Mouse (Mus musculus) WW6 (cell line): Measurements from ENCODE around the gene Zfp648.

Experiments
- DNase-seq: peaks from one replicate; pipeline ENCODE4 v3.0.0-alpha.2; 2013; ENCODE audit warnings: low read depth, low spot score

The Zfp648 gene

DNA sequence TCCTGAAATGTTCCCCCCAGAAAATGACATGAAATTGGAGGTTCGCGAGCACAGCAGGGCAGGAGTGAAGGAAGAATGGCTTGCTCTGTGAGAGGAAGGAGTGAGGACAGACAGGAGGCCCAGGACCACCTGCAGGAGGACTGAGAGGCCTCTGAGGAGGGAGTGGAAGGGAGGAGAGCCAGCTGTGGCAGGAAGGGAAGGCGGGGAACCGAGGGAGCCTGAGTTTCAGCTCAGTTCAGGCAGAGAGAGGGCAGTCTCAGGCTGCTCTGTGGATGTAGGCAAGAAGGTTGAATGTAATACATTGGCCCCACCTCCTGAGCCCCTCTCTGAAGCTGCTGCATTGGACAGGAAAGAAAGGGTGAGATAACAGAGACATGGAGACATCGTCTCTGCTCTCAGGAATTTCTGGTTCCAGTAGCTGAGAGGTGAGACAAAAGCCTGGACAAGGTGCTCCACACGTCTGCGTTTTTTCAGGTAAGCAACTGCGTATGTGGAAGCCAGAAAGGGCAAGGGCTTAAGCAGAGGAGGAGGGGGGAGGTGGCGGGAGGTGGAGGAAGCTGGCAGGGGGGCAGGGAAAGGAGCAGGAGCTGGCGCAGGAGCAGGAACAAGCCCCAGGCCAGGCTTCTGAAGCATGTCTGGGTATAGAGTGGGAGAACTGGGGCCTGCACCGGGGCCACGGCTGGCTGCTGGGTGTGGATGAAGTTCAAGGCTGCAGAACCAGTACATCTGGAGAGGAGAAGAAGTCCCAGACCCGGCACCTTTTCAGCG, at the start of gene Zfp648:
Gene Zfp648 (plus strand): TSS at position 233 of the 768 bp plus-strand sequence.
- DNase-seq = no peak

DNA sequence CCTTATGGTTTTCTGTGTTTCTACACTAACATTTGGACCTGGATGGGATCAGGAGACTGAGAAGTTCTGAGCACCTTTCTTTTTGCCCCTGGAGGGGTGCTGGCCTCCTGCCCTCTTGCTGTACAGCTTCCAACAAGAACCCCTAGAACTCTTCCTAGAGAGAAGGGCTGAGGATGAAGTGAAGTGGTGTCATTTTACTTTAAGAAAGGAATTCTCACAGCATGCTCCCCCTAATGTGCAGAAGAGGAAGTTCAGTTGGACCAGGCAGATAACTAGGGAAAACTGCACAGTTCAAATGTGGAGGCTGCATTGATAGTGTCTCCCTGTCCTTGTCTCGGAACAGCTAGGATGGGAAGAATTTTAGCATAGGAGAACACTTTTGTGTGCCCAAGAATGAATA, 48.4 kb upstream of the Zfp648 start:
- DNase-seq = no peak

DNA sequence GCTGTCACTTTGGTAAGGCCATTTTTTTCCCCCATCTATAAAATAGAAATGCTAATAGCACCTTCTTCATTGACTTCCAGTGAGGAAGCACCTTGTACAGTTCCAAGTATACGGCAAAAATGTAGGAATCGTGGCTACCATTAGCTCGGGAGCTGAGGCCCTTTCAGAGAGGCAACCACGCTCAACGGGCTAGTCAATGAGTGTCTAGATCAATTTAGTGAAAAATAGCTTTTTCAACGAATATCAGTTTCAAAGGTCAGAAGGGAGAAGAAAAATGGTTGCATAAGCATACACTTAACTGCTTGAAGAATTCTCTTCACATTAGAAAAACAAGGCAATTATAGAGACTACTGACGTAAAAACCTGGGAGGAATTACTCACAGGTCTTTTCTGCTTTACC, 47.2 kb upstream of the Zfp648 start:
- no peak for DNase-seq

DNA sequence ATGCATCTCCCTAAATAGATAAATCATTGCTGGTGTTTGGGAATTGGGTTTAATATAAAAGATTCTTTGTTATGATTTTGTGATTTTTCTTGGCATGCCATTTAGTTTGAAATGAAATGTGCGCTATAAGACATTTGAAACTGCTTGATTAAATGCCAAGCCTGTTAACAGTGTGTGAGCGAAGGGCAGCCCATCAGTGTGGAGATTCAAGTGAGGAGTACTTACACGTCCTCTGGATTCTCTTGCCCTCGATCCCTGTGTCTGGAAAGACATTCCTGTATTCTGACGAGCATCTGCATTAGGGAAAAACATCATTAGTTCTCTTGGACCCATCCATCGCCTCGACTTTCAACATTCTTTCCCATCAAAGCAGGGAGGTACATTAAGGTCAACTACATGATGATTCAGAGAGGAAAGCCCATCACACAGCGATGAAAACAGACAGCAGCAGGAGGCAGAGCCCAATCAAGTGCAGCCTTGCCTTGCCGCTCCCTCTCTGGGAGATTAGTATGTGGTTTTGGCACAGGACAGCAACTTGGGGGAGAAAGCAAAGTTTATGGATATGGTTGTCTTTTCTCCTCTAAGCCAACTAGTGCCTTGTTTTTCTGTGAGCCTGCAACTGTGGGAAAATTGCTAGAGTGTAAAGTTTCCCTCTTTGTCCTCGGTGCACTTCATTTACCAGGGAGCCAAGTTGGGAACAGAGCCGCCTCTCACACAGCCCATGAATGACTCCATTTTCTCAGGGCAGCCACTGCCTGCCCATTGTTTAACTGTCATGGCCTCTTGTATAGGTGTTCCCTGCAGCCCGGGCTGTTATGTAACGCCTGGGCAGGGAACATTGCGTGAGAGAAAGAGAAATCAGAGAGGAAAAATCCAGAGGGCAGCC, 44.6 kb upstream of the Zfp648 start:
- DNase-seq = no peak

DNA sequence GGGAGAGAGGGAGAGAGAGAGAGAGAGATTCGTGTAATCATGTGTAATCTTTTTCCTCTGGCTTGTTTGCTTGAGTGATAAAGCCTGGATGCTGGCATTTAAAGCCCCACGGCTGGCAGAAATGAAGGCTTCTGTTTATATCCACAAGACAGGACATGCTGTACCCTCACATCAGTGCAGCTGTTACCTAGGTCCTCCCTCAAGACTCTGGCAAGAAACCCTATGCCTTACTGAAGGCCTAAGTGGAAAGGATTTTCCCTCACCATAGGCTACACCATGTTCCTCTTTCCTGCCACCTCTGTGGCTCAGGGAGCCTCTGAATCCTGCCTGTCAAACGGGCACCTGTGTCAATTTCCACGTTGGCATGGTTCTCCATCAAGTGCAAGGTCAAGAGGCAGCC, 43.9 kb upstream of the Zfp648 start:
- no peak for DNase-seq

DNA sequence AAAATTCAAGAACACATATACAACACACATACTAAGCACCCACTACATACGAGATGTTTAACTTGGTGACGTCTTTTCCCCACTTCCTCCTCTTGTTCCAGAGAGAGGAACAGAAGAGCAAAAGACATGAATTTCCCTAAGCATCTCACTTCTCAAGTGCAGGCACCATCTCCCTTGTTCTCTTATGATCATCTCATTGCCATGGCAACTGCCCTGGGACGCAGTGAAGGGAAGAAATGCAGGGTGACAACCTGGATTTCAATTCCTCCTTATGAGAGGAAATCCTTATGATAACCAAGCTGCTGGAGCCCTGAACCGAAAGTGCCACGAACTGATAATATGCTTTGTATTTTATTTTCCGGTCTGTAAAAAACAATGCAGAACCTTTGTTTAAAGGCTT, 33.3 kb upstream of the Zfp648 start:
- no peak for DNase-seq

DNA sequence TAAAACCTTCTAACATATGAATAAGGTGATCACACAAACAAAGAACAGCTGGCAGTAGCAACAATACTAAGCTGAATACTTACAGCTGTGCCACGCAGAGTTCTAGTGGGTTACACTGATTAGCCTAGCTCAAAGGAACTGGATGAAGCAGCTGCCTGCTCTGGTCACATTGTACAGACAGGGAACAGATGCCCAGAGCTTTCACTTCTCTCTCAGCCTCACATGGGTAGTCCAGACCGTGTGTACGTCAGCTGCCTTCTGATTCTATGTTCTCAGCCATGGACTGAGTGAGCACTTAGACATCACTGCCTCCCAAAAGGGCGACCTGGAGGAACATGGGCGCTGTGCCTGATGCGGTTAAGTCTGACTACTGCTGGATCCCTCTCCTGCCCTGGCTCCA, 25.7 kb upstream of the Zfp648 start:
- DNase-seq = no peak

DNA sequence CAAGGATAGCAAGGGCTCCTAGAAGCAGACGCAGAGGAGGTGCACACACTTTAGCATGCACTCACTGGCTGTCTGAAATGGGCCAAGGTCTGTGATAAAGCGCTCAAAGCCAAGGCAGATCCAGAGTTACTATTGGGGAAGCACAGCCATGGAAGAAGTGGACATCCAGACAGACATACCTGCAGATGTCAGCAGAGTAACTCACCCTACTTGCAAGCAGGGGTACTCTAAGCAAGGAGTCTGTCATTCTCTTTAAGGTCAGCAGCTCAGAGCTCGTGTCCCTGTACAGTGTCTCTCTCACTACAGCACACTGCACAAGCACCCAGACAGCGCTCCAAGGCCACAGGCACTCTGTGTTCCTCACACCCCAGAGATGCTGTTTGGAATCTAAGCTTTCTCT, 23.2 kb upstream of the Zfp648 start:
- DNase-seq = no peak

DNA sequence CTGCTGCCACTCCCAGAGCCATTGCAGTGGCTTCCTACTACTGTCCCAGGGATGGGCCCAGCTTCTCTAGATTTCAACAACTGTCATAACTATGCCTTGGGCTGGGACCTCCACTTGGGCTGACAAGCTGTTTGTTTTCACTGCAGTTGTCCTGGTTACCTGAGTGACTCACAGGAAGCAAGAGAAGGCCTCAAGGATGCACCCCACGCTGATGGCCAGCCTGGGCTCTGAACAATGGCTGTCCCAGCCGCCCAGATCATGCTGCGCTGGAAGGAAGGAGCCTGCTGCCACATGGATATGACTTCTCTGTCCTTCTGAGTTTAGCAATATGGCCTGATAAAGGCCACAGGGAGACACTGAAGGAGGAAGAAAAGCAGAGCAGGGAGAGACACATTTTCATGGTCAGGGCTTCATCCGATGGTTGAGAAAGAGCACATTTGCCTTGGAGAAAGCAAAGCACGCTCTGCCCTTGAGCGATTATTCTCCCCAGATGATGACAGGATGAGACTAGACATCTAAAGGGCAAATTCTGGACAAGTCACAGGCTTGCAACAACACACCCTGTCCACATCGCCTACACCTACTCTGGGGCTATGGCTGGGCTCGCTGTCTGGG, 22.3 kb upstream of the Zfp648 start:
- no peak for DNase-seq

DNA sequence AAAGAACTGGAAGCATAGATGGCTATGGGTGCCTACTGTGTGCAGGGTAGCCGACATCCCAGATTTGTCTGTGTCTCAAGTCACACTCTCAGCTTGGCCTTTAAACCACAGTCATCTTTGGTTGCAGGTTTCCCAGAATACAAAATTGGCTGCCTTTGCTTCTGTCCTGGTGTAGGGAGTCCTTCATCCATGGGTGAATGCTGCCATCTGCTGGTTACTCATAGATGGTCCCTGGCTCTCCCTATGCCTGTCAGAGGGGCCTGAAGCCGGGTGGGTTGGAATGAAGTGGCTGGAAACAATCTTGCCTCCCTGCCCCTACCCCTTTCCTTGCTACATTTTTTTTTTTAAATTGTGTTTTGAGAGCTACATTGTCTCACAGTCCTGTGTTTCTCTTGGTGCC, 20.0 kb upstream of the Zfp648 start:
- peak; percentile 24 for DNase-seq

DNA sequence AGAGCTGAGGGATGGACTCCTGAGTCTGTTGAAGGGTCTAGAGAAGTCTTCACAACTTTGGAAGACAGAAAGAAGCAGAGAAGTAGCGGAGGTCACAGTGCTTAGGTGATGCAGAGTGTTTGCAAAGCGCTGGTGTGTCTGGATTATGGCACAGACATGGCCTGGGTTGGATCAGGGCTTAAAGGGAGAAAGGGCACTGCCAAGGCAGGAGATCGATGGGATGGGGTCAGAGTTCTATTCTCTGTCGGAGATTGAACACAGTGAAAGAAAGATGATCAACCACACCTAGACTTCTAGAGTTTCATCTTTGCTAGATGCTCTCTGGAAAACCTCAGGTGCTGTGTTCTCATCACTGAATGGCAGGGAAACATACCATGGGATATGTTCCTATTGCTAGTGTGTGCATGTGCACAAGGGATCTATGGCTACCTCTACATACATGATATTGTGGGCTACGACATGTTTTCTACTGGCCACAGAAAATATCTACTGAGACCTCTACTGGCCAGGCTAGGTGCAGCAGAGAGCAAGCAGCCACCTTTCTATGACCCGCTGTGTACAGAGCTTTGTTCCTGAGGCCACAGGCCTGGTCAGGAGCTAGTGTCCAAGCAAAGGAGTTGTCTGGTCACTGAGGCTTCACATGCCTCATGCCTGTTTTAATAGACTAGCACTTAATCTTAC, 18.5 kb upstream of the Zfp648 start:
- no peak for DNase-seq

DNA sequence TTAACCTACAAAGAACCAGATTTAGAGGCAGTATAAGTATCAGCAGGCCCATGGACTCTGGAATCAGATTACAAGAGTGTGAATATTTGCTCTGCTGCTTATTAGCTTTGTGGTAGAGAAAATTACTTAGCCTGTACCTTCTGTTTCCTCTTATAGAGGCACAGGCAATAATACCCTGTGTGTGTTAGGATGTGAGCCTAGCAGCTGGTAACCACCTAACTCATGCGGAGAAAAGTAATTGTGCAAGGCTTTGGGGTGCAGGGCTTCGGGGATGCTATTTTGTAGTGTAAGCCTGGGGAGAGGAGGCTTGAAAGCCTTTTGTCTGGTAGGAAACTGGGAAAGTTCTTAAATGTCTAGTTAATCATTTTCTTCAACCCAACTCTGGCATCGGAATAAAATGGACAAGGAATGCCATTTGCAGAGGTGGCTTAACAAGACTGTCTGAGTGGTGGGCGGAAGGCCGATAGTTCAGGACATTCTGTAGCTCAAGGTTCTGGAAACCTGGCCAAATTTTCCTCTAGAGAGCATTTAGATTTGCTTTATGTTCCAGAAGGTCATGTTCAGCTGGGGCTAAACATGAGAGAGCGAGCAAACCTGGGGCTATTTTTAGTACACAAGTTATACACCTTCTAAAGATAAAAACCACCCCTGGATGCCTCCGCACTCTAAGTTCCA, 17.8 kb upstream of the Zfp648 start:
- no peak for DNase-seq

DNA sequence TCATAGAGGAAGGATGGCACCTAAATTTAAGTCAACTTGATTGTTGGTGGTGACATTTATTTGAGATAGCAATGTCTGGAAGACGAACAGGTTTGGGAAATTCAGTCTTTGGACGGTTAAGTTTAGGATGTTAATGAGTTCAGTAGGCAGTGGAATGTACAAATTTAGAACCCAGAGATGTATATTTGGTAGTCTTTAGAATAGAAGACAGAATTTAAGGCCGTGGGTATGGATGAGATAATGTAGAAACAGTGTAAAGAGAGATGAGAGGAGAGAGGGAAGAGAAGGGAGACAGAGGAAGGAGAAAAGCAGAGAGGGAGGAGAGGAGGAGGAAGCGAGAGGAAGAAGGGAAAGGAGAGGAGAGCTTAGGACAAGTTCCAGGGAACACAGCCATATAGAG, 12.8 kb upstream of the Zfp648 start:
- no peak for DNase-seq

DNA sequence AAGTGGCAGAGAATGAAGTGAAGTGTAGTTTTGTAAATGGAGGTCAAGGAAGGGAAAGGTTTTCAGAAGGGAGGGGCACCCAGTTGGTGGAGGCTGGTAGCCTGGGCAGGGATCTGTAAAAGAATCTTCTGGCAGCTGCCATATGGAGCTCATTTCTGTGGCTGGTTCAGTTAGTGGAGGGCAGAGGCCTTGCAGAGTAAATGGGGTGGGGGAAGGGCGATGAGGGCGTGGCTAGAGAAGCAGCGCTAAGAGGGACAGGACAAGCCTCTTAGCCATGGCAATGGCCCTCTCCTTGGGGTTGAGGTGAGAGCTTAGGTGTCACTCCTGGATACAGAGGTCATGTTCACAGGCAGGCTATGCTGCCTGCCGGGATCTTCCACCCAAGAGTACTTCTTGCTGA, 12.4 kb upstream of the Zfp648 start:
- no peak for DNase-seq

DNA sequence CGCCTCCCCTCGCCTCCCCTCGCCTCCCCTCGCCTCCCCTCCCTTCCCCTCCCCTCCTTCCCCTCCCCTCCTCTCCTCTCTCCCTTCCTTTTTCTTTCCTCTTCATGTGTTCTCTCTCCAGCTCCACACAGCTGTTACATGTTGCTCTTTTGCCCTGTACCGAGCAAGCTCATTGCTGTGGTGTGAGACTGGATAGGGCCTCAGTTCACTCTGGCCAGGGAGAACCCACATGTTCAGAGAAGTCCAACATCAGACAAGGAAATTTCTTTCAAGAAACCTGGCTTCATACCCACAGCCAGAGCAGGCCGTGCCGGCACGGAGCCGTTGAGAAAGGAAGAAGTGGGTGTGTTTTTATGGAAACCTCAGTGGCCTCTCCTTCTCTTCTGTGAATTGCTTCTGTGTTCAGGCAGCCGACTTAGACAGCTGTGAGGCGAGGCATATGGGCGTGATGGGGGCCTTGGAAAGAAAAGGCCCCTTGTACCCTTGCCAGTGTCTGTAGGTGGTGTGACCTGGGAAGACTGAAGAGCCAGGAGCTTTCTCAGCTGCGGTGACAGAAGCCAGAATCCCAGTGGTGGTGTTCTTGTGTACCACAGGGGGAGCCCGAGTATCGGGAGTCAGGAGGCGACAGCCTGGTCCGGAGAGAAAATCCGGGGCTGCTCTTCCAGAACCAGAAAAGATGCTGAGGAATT, 11.0 kb upstream of the Zfp648 start:
- DNase-seq = peak; percentile 13

DNA sequence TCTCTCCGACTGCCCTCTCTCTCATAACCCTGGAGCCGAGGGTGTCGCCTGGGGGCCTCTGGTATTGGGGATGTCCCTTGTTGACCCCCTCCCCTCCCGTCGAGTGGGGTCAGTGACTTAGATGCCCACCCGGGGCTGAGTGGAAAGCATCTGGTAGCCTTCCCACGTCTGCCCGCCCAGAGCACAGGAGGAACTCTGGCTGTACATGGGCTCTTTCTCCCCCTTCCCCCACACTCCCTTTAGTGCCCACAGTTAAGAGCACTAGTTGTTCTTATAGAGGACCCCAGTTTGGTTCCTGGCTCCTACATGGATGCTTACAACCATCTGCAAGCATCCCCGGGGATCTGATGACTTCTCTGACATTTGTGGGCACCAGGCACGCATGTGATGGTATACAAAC, 2.1 kb upstream of the Zfp648 start:
- DNase-seq = no peak

DNA sequence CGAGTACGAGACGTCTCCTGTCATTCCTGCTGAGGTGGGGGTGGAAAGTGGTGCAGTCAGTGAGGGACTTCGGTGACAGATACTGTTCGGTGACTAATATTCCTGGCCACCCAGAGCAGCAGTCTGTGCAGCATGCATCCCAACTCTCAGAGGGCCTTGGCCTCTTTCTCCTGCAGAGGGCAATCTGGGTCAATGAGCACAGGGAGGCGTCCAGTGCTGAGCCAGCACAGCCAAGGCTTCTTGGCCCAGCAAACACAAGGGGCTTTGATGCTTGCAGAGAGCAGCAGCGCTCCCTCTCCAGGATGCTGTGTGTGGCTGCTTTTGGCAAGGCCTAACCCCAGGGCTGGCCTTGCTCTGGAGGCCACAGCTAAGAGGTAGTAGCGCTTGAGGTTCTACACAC, 1.6 kb downstream of the Zfp648 start:
- DNase-seq = no peak

DNA sequence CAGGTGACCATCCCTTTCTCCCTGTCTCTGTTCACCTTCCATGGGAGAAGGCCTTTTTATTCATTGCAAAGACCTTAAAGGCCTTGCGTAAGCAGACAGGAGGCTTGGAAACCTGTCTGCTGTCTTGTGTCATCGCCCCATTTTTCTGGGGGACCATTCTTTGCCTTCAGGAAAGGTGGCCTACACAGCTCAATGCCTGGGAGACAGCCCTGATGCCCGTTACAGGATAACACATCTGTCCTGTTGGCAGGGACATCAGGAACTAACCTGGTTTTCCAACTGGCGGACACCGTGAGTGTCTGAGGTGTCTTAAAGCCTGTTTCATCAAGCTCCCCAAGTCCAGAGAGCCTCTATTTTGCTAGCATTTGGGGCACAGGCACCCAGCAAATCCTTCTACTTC, 2.4 kb downstream of the Zfp648 start:
- no peak for DNase-seq

DNA sequence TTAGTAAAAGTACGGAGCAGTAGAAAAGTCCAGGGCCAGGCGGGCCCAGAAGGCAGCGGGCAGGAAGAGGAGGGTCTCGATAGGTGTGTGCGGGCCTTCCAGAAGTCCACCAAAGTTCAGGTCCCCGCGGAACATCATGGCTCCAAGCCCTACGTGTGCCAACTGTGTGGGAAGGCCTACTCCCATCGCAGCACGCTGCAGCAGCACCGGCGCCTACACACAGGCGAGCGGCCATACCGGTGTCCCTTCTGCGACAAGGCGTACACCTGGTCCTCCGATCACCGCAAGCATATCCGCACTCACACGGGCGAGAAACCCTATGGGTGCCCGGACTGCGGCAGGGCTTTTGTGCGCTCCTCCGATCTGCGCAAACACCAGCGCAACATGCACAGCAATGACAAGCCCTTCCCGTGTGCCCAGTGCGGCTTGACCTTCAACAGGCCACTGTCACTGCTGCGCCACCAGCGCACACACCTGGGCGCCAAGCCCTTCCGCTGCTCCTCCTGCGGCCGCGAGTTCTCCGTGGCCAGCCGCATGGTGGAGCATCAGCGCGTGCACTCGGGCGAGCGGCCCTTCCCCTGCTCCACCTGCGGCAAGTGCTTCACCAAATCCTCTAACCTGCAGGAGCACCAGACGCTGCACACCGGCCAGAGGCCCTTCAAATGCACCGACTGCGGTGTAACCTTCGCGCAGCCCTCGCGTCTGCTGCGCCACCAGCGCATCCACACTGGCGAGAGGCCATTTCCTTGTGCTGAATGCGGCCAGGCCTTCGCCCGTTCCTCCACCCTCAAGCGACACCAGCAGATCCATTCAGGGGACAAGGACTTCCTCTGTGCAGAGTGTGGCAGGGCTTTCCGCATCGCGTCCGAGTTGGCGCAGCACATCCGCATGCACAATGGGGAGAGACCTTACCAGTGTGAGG, 3.9 kb downstream of the Zfp648 start:
- peak; percentile 24 for DNase-seq

DNA sequence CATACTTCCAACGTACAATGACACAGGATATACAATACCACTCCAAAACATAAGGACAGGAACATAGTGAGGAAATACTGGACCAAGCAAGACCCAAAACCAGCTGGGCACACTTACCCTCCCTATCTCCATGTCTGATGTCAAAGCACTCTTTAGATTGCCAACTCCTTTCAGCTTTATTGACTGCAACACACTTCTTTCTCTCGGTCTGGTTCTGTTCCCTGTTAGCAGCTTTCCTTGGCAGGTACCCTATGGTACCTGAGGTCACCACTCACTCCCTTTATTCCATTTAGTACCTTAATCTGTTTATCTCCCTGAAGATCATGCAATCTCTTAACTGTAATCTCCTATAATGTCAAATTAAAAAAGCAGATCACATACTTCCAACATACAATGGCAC, 19.0 kb downstream of the Zfp648 start:
- DNase-seq = no peak
